Mouse (Mus musculus): Measurements from ENCODE around the gene Olfr1101. TPM values are rescaled to one million over a fixed set of nuclear protein-coding genes. Genes with fewer than 3 reads are reported as not detected.

Gene Olfr1101
- polyA plus RNA-seq (2012; rRNA removed) = not detected in 2 replicates

GRCm38 (mm10) chr2:86991121-86991520, at the start of gene Olfr1101:
Gene Olfr1101, minus strand, starts transcription at chr2:86991221.

DNA sequence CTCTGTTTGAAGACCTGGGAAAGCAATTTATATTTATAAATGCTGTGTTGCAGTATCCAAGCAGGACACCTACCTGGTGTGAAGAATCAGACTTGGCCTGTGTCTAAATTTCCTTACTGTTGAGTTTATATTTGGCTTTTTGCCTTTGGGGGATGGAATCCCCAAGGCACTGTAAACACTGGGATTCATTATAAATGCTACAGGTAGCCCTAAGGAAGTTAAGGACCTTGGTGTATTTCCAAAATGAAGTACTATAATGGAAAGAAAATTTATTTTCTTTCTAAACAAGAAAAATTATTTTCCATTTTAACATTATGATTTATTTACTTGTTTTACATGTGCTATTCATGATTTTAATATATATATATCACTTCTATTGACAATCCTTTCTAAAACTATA, 45.4 kb upstream of the Olfr1101 start, which contains the start of gene Olfr1105:
Gene Olfr1105 (minus strand): TSS at position 101 of the 400 bp plus-strand sequence.

GRCm38 (mm10) chr2:87026980-87027379, 36.0 kb upstream of the Olfr1101 start, which contains the start of gene Olfr1104:
Gene Olfr1104, minus strand, starts transcription at chr2:87027080.

DNA sequence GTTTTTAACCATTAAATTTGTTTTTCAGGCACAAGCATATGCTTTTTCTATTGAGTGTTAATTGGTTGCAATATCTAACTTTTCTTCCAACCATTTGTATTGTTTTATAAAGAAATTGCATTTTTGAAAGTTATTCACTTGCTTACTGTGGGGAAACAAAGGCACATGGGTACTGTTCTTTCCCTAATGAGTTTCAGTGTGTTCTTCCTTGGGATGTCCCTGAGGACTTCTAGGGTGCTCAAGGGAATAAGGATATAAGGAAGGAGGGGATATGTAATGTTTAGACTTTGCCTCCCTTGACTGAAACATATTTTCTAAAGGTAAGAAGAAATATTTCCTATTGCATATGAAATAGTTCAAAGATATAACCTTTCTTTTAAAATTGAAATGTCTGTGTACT, 7.1 kb upstream of the Olfr1101 start, which contains the start of gene Olfr1102:
Gene Olfr1102 (plus strand): TSS at position 301 of the 400 bp plus-strand sequence.

GRCm38 (mm10) chr2:86979854-86980253, 11.2 kb downstream of the Olfr1101 start, which contains the start of gene Olfr1100:
Gene Olfr1100, minus strand, starts transcription at chr2:86979954.

GRCm38 (mm10) chr2:86960593-86960992, 30.4 kb downstream of the Olfr1101 start, which contains the start of gene Olfr1099:
Gene Olfr1099, minus strand, starts transcription at chr2:86960693.

Other genes with a start within 250 kb of the Olfr1101 start
- not detected in 2 replicates for gene Olfr1090, start 232.2 kb downstream of the Olfr1101 start, polyA plus RNA-seq (2012; rRNA removed)
- gene Olfr1093, start 208.7 kb downstream of the Olfr1101 start, polyA plus RNA-seq (2012; rRNA removed) = not detected in 2 replicates
- gene Olfr141, start 181.2 kb downstream of the Olfr1101 start, polyA plus RNA-seq (2012; rRNA removed) = not detected in 2 replicates
- not detected in 2 replicates for gene Olfr1094, start 166.6 kb downstream of the Olfr1101 start, polyA plus RNA-seq (2012; rRNA removed)
- gene Olfr1095, start 139.5 kb downstream of the Olfr1101 start, polyA plus RNA-seq (2012; rRNA removed) = not detected in 2 replicates
- not detected in 2 replicates for gene Gm13723, start 116.4 kb downstream of the Olfr1101 start, polyA plus RNA-seq (2012; rRNA removed)
- gene Olfr1097, start 99.0 kb downstream of the Olfr1101 start, polyA plus RNA-seq (2012; rRNA removed) = not detected in 2 replicates
- not detected in 2 replicates for gene Olfr1098, start 66.7 kb downstream of the Olfr1101 start, polyA plus RNA-seq (2012; rRNA removed)
- not detected in 2 replicates for gene Olfr1099, start 30.5 kb downstream of the Olfr1101 start, polyA plus RNA-seq (2012; rRNA removed)
- gene Olfr1100, start 11.3 kb downstream of the Olfr1101 start, polyA plus RNA-seq (2012; rRNA removed) = not detected in 2 replicates
- not detected in 2 replicates for gene Olfr1102, start 7.2 kb upstream of the Olfr1101 start, polyA plus RNA-seq (2012; rRNA removed)
- not detected in 2 replicates for gene Olfr1104, start 35.9 kb upstream of the Olfr1101 start, polyA plus RNA-seq (2012; rRNA removed)
- gene Olfr1105, start 45.3 kb upstream of the Olfr1101 start, polyA plus RNA-seq (2012; rRNA removed) = not detected in 2 replicates
- gene Olfr1106, start 61.1 kb upstream of the Olfr1101 start, polyA plus RNA-seq (2012; rRNA removed) = not detected in 2 replicates
- not detected in 2 replicates for gene Olfr1107, start 84.6 kb upstream of the Olfr1101 start, polyA plus RNA-seq (2012; rRNA removed)
- gene Olfr1109, start 104.8 kb upstream of the Olfr1101 start, polyA plus RNA-seq (2012; rRNA removed) = not detected in 2 replicates
- gene Olfr259, start 123.3 kb upstream of the Olfr1101 start, polyA plus RNA-seq (2012; rRNA removed) = not detected in 2 replicates
- gene Olfr1110, start 149.1 kb upstream of the Olfr1101 start, polyA plus RNA-seq (2012; rRNA removed) = not detected in 2 replicates
- not detected in 2 replicates for gene Olfr1111, start 161.4 kb upstream of the Olfr1101 start, polyA plus RNA-seq (2012; rRNA removed)
- not detected in 2 replicates for gene Olfr1112, start 196.6 kb upstream of the Olfr1101 start, polyA plus RNA-seq (2012; rRNA removed)
- not detected in 2 replicates for gene Olfr1113, start 217.7 kb upstream of the Olfr1101 start, polyA plus RNA-seq (2012; rRNA removed)